Mouse (Mus musculus) forebrain, embryonic 12.5 days (tissue): Measurements from ENCODE around the gene Zfp595. TPM values are rescaled to one million over a fixed set of nuclear protein-coding genes. Genes with fewer than 3 reads are reported as not detected.
A peak's percentile ranks its signal among the peaks of the same experiment; 100 is the strongest.

Source experiments
- ATAC-seq: fragments of 200-750 bp; cut with Nextera tagmentation; 2 replicates; pipeline ENCODE4 v1.8.0; 2017; ENCODE audit warnings: moderate TSS enrichment; ENCODE audit not compliant: low FRiP score
- H3K27ac ChIP-seq: fragments of 300-500 bp; sonication (generic); 2 replicates; pipeline ENCODE4 v1.5.1; 2016; ENCODE audit warnings: mild to moderate bottlenecking
- H3K27me3 ChIP-seq: fragments of 300-500 bp; sonication (generic); 2 replicates; pipeline ENCODE4 v1.6.1; 2016; ENCODE audit warnings: mild to moderate bottlenecking
- H3K36me3 ChIP-seq: fragments of 300-500 bp; sonication (generic); replicated peaks from 2 replicates; pipeline ENCODE4 v1.6.1; 2016; ENCODE audit warnings: mild to moderate bottlenecking
- H3K4me1 ChIP-seq: fragments of 300-500 bp; sonication (generic); 2 replicates; pipeline ENCODE4 v1.6.1; 2016
- H3K4me2 ChIP-seq: fragments of 300-500 bp; sonication (generic); 2 replicates; pipeline ENCODE4 v1.6.1; 2016; ENCODE audit warnings: mild to moderate bottlenecking, moderate library complexity
- H3K4me3 ChIP-seq: fragments of 300-500 bp; sonication (generic); replicated peaks from 2 replicates; pipeline ENCODE4 v1.5.1; 2016; ENCODE audit warnings: mild to moderate bottlenecking
- H3K9ac ChIP-seq: fragments of 300-500 bp; sonication (generic); 2 replicates; pipeline ENCODE4 v1.6.1; 2016; ENCODE audit warnings: mild to moderate bottlenecking
- H3K9me3 ChIP-seq: fragments of 300-500 bp; sonication (generic); 2 replicates; pipeline ENCODE4 v1.6.1; 2016
- WGBS: fragments of 180-500 bp; shearing (Covaris S2); methylation state at CpG from one replicate; pipeline ENCODE4 v1.1.7; 2016; 5-methylcytosine and 5-hydroxymethylcytosine counted together
- polyA plus RNA-seq: library from polyadenylated mRNA; unstranded; fragments of >200 nt; fragmentation: Nextera tagmentation; extraction: Ambion mirVana; gene quantifications from 2 replicates; pipeline ENCODE4 v1.2.1, GENCODE M21; 2016

Gene Zfp595
- polyA plus RNA-seq, 1 experiment from 2014 or later: 2.2 TPM

GRCm38 (mm10) chr13:67268568-67269369, 63.6 kb downstream of the Zfp595 start:
- Histone ChIP-seq H3K27ac (no peak overlapping the region), H3K9ac (peak overlapping the region; percentile 69), H3K27me3 (no peaks in the 10 kb centered on the region), H3K4me3 (peak overlapping the region; percentile 70), H3K36me3 (no peaks in the 10 kb centered on the region), H3K4me2 (peak overlapping the region; percentile 69), H3K4me1 (peaks cover 6% of the 10 kb centered on the region), H3K9me3 (0 out of 2 replicates have a peak, but pooled peaks cover 9% of the 10 kb centered on the region)
- WGBS: 7% methylated on average over 18 of the region's 18 CpGs
- peak; percentile 99 for ATAC-seq

Other genes starting within 250 kb of the Zfp595 start
- 9.4 and 10.0 TPM in 2 replicates for gene Zfp708, start 234.6 kb downstream of the Zfp595 start, polyA plus RNA-seq
- 2.3 and 2.4 TPM in 2 replicates for gene Gm28557, start 224.0 kb downstream of the Zfp595 start, polyA plus RNA-seq
- gene Rslcan18, start 216.3 kb downstream of the Zfp595 start, polyA plus RNA-seq: 0.19 and 0.23 TPM in 2 replicates
- 2.2 and 2.9 TPM in 2 replicates for gene Zfp759, start 210.9 kb downstream of the Zfp595 start, polyA plus RNA-seq
- gene Rsl1, start 159.4 kb downstream of the Zfp595 start, polyA plus RNA-seq: 4.4 and 5.1 TPM in 2 replicates
- gene Zfp455, start 138.1 kb downstream of the Zfp595 start, polyA plus RNA-seq: 1.3 and 1.4 TPM in 2 replicates
- gene Zfp458, start 54.1 kb downstream of the Zfp595 start, polyA plus RNA-seq: 2.8 and 3.4 TPM in 2 replicates
- 0.65 and 1.1 TPM in 2 replicates for gene Zfp457, start 26.1 kb downstream of the Zfp595 start, polyA plus RNA-seq
- not detected in 2 replicates for gene Gm28044, start 28.0 kb upstream of the Zfp595 start, polyA plus RNA-seq
- 0.87 and 0.94 TPM in 2 replicates for gene Zfp953, start 28.0 kb upstream of the Zfp595 start, polyA plus RNA-seq
- gene Gm28041, start 43.2 kb upstream of the Zfp595 start, polyA plus RNA-seq: not detected in 2 replicates
- 0.56 and 0.86 TPM in 2 replicates for gene Zfp456, start 43.2 kb upstream of the Zfp595 start, polyA plus RNA-seq
- 3.3 and 4.1 TPM in 2 replicates for gene Zfp429, start 67.2 kb upstream of the Zfp595 start, polyA plus RNA-seq
- gene Zfp459, start 88.8 kb upstream of the Zfp595 start, polyA plus RNA-seq: 1.1 TPM in 2 replicates
- gene Zfp874a, start 119.1 kb upstream of the Zfp595 start, polyA plus RNA-seq: 6.3 and 6.5 TPM in 2 replicates
- gene Zfp874b, start 151.7 kb upstream of the Zfp595 start, polyA plus RNA-seq: 1.4 and 2.0 TPM in 2 replicates
- gene Zfp58, start 168.0 kb upstream of the Zfp595 start, polyA plus RNA-seq: 17.5 and 18.0 TPM in 2 replicates
- gene Gm26965, start 193.6 kb upstream of the Zfp595 start, polyA plus RNA-seq: not detected in 2 replicates
- gene Zfp87, start 193.6 kb upstream of the Zfp595 start, polyA plus RNA-seq: 28.3 and 29.7 TPM in 2 replicates
- gene Zfp748, start 221.3 kb upstream of the Zfp595 start, polyA plus RNA-seq: 15.7 and 16.6 TPM in 2 replicates